Mouse (Mus musculus) gastrocnemius, postnatal 25 days (tissue): Measurements from ENCODE around the gene March5. TPM values are rescaled to one million over a fixed set of nuclear protein-coding genes. Genes with fewer than 3 reads are reported as not detected.
"Not testable (repeated sequence)": the region's sequence is repeated elsewhere in the genome, so short reads cannot be mapped to it uniquely, and the experiment has no call there.

Source experiments
- DNase-seq: peaks from one replicate; pipeline ENCODE4 v3.0.0; 2022
- long read RNA-seq, 2 experiments: library from polyadenylated mRNA; stranded (forward); transcript quantifications; one replicate each; pipeline ENCODE4 v2.0.0; 2021
- total RNA-seq, 2 experiments: library from RNA; stranded (reverse); gene quantifications; 1 replicate in 1 of 2; 2 replicates in 1 of 2; pipeline ENCODE4 v1.2.3; 2021

The March5 gene
- total RNA-seq, result 10 to 100 TPM; 70.3 to 72.6 TPM
- long read RNA-seq, experiment 1, transcript March5-201 (6 exons, 1,809 nt), result major isoform, 94 of 118 reads
- long read RNA-seq, experiment 1, partial matches to known transcripts, result 4 of 118 reads
- long read RNA-seq, experiment 1, other reads (novel, unspliced or antisense), result 18 of 118 reads
- long read RNA-seq, experiment 2, transcript March5-201 (6 exons, 1,809 nt), result major isoform, 99 of 118 reads
- long read RNA-seq, experiment 2, partial matches to known transcripts, result 2 of 118 reads
- long read RNA-seq, experiment 2, other reads (novel, unspliced or antisense), result 16 of 118 reads

DNA sequence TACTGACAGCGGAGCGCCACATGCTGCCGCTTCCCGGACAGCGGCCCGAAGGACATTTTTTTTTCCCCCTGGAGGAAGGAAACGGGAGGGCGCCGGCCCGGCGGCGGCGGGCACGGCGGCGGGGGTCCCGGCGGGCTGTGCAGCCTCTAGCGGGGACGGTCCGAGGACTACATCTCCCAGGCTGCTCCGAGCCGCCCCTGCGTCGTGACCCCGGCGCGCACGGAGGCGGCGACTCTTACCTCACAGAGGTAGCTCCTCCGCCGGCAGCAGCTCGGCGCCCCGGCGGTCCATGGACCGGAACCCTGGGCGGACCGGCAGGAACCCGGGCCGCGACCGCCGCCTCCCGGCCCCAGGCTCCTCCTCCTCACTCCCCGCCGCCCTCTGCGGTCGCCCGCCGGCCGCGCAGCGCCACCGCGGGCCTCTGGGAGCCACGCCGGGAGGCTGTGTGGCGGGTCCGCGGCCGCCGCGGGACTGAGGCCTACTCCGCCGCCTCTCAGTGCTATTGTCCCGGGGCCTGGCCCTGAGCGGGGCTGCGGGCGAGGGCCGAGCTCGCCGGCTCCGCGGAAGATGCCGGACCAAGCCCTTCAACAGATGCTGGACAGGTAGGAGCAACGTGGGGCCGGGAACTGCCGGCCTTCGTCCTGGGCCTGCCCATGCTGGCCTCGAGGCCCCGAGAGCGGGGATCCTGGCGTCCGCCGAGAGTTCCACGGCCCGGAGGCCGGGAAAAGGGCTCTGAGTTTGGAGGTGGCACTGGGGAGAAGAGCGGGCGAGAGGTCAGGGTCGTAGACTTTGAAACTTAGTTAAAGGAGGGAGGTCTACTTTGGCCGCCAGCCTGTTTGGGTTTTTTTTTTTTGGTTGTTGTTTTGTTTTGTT is at the start of gene March5:
Gene March5 (plus strand): TSS at position 241 of the 873 bp plus-strand sequence.
- DNase-seq, result peak; percentile 92

DNA sequence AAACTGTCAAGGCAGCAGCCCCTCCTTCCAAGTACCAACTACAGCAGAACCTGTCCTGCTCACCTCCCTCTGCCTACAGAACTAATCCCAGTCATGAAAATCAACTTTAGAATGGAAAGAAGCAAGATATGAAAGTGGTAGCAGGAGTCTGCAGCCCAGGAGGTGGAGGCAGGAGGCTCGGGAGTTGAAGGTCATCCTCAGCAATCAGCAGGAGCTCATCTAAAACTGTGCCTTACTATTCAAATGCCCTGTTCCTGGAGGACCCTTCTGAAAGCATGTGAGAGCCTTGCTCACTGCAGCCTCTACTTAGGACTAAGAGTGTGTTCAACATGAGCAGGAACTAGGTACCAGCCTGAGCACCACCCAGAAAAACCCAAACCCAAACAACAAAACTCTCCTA is 35.2 kb upstream of the March5 start:
- DNase-seq, result no peak

DNA sequence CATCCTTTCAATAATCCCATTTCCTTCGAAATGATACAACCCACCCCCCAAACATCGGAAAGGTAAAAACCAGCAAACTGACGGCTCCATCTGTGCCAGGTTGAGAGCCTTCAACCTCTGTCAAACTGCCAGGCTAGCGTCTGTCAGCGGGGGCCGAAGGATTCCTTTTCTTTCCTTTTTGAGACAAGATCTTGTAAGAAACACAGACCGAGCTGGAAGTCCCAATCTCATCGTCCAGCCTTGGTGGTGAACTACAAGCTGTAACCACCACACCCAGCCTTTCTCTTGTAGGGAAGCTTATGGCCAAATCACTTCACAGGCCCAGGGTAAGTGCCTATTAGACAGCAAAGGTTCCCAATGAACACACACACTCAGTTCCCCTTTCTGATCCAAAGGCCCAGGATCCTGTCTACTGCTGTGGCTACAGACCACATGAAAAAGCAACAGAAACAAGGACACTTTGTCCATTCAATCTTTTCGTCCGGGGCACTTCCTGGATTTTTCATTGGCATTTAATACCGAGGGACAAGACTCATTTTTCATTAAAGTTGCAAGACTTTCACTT is 34.7 kb upstream of the March5 start:
- DNase-seq, result no peak

DNA sequence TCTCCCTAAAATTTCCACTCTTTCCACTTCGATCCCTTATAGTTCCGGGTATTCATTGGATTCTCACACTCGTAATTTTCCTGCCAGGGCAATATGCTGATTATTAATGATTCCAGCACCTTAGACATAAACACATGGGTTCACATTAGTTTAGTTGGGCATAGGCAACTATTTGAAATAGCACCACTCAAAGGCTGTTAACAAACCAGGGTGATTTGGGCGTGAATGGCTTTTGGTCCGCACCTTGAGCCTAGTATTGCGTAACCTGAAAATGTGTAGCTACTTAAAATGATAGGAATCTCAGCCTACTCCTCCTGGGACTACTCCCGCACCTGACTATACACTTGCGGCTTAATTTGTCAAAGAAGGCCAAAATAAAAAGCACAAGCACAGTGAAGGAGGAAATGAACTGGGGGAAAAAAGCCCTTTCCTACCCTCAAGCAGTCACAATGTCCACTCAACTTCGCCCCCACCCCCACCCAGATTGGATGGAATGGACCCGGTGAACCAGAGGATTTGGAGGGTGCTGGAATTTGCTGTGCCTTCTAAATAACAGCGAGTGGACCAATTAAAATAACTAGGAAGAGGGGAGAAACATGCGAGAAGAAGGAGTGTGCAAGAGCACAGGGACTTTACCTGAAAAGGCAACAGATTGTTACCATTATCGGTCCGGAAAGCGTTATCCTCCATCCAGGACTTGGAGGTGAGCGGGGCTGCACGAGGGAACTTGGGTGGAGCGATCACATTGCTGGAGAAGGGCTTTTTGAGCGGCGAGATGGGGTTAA is 33.8 kb upstream of the March5 start:
- DNase-seq, result no peak

DNA sequence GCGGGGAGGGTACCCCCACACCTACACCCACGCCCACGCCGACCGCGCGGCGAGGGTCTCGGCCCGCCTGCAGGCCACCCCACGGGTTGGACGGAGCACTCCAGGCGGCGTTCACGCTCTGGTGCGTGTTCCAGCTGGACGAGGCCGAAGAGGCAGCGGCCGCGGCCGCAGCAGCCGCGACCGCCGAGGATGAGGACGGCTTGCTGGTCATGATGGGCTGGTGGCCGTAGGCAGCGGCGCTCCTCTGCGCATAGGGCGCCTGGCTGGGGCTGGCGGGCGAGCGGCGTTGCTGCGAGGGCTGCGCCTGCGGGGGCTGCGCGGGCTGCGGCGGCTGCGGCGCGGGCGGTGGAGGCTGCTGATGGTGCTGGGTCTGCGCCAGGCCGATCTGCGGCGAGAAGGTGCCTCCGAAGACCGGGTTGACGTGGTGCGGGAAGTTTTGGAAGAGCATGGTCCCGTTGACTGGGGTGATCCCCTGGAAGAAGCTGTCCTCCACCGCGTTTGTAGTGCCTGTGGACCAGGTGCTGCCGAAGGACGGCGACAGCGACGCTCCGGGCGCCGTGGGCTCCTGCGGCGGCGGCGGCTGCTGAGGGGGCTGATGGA is 33.1 kb upstream of the March5 start:
- peak; percentile 11 for DNase-seq

DNA sequence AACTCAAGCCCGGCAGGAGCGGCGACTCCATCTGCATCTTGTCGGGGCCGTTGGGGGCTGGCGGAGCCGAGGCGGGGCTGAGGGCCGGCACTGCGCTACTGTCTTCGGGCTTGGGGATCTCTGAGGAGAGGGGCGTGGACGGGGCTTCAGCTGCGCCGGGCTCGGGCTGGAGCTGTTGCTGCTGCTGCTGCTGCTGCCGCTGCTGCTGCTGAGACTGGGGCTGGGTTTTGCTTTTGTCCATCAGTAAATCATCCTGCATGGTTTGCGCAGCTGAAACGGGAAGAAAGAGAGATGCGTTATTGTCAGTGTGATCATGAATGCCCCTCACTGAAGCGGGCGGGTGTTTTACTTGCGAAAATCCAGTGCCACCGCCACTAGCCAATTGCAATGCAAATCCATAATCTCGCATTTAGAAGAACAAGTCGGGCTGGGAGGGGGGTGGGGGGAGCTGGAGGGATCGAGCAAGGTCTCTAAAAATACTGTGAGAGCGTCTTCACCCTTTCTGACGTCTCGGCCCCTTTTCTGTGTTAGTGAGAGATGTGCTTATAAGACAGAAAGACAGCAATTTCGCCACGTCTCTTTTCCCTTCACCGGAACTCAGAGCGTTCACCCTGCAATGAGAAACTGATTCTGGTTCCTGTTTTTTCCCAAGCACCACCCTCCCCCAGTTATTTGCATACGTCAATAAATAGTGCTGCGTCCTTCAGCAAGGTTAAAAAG is 32.5 kb upstream of the March5 start:
- peak; percentile 47 for DNase-seq

DNA sequence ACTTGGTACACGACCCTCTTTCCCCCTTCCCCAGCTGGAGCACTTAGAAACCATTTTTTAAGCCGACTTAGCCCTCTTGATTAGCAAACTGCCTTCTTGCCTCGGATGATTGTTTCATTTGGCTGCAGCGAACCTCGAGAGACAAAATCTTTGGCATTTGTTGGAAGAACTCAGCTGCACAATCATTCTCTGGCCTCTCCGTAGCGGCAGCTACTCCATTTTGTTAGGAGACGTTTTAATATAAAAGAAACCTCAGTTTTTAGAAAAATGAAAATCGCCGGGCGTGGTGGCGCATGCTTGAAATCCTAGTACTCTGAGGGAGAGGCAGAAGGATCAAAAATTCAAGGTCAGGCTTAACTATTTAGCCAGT is 31.9 kb upstream of the March5 start:
- no peak for DNase-seq

DNA sequence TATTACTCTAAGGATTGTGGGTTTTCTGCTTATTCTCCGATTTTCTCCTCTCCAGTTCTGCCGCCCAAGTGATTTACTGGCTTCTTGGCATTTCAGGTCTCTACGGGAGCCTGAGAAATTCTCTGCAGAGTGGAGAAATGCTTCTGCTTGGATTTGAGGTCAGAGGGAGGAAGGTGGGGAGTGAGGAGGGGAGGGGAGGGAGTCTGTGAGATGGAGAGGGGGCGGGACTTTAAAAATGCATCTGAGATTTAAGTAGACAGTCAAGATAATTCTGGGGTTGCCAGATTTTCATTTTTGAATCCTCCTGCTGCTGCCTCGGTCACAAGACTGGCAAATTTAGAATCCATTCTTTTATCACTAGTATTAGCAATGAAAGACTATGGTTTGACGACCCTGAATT is 31.4 kb upstream of the March5 start:
- no peak for DNase-seq

DNA sequence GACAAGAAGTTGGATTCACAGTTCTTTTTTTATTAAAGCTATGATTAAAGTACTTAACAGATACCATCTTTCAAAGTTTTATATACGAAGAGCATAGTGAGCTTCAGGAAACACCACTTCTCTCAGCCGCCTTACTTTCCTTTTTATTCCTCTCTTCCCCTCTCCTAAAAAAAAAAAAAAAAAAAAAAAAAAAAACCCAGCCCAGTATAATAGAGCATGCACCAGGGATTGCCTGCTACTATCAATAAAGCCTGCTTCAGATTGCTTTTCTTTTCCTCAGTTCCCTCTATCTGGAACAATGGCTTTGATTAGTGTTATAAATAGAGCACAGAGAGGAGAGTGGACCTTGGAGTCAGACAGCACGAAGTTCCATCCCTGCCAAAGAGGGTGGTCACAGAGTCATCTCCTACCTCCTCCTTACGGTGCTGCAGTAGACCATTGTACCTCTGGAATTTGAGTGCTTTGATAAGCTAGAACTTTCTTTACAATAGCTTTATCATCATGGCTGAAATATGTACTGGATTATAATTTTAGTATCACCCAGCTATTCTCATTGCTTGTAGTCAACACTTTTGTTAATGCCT is 30.4 kb upstream of the March5 start:
- DNase-seq, result no peak

DNA sequence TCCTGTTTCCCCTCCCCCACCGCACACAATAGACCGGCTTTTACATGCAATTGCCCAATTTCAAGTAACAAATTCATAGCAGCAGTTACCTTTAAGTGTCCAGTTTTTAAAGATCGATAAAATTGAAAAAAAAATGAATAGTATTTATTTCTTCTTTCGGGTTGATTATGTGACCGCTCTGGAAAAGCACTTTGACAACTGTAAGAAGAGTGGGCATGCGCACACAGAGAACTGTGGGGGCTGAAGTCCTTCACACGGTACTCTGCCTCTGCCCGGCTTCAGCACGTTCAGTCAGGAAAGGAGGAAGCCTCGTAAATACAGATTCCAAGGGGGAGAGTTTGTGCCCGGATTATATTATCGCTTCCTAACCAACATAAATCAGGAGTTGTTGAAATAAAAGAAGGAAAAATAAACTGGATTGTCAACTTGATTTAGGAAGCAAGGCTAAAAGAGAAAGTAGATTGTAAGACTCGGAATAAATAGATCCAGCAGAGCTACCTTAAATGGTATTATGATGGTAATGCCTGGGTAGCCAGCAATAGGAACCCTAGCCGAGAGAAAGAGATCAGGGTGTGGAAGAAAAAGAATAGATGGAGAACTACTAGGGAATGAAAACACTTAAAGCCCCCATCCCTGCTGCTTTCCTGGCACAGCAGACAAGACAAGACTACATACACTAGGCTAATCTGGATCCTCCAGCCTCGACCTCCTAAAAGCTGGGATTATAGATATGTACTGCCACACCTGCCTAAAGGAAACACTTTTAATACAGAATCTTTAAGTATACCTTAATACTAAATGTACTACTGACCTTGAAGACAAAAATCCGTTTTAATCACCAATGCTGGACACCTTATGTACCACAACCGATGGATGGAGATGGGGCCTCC is 29.3 kb upstream of the March5 start:
- peak; percentile 44 for DNase-seq

DNA sequence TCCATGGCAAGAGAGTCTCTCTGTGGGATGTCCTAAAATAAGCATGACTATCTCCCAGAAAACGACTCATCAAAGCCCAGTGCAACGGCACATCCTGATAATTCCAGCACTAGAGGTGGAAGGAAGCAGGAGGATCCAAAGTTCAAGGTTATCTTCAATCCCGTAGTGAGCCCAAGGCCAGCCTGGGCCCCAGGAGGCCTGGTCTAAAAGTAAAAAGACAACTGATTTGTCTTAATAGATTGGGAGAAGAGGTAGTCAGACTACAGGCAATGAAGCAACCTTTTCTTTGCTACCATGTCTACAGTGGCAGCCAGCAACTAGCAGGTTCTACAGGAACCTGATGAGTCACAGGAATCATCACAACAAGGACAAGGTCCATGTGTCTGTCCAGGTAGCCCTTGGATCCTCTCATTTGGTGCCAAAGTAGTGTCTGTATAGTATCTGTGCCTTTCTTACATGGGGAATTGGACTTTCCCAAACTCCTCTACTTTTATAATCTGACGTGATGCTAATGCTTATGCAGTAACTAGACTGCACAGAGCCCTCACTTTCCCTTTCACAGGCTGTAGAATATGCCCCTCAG is 18.9 kb upstream of the March5 start:
- no peak for DNase-seq

DNA sequence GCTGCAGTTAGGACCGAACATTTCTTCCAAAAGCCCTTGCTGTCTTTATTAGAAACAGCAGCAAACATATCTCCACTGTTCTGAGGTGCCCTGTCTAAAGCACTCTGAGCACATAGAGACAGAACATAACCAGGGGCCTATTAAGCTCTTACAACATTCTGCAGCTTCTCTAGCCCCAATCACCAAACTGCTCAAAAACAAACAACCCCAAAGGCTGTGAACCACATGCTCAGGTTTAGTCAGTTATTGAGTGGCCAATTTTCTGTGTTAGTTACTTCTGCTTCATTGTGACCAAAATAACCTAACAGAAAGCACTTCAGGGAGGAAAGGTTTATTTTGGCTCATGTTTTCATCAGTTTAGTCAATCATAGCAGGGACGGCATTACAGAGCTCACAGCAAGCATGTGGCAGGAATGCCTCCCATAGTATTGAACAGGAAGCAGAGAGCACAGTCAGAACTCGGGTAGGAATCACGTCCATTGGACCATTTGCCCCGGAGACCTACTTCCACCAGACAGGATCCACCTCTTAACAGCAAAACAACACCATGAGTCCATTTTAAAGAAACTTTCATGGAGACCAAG is 14.8 kb upstream of the March5 start:
- no peak for DNase-seq

DNA sequence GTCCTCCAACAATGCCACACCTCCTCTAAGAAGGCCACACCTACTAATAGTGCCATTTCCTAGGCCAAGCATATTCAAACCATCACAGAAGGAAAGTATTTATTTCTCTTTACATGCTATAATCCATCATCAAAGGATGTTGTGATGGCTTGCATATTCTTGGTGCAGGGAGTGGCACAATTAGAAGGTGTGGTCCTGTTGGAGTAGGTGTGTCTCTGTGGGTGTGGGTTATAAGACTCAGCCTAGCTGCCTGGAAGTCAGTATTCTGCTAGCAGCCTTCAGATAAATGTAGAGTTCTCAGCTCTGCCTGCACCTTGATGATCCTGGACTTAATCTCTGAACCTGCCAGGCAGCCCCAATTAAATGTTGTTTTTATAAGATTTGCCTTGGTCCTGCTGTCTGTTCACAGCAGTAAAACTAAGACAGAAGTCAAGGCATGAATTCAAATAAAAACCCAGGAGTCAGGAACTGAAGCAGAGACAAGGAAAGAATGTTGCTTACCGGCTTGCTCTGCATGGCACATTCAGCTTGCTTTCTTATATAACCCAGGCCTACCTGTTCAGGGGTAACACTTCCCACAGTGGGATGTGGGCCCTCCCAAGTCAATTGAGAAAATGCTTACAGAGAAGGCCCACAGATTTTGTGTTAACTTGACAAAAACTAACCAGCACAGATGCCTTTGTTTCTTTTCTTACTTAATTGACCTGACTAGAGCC is 9.0 kb upstream of the March5 start:
- DNase-seq, result no peak

DNA sequence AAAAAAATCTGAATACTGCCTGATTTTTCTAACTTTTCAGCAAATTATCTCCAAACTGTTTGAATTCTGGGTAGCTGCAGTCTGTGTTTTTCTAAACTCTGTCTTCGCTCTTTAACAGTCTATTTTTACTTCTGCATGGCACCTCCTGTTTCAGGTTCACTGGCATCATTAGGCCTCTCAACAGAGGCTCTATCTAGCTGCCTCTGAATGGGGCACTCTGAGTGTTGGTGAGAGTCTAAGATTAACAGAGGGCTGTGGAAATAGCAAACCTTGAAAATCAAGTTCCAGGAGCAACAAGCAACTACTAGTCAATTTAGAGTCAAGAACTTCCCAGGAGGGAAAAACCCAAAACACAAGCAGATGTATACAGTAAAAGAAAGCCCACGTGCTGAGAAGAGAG is 7.5 kb upstream of the March5 start:
- DNase-seq, result no peak

DNA sequence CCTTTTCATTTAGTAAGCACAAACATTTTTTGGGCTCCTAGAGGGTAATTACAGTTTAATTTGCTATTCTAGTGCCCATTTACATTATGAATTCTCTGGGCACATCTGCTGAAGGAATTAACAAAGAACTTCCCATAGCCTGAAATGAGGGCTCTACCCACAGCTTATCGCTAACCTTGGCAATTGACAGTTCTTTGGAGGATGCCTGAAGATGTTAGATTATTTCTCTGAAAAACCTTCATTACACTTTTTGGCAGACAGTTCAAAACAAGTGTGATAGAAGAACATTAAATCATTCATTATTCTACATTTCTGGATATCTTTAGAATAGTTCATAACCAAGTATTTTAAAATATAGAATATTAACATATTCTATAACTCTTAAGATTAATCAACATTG is 4.0 kb upstream of the March5 start:
- DNase-seq, result no peak

DNA sequence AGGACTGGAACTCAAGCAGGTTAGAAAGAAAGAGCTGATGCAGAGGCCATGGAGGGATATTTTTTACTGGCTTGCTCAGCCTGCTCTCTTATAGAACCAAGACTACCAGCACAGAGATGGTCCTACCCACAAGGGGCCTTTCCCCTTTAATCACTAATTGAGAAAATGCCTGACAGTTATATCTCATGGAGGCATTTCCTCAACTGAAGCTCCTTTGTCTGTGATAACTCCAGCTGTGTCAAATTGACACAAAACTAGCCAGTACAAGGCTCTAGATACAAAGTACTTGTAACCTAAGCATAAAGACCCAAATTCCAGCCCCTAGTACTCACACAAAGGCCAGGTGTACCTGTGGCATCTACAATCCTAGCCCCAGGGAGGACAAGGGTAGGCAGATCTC is 2.2 kb upstream of the March5 start:
- not testable (repeated sequence) for DNase-seq

DNA sequence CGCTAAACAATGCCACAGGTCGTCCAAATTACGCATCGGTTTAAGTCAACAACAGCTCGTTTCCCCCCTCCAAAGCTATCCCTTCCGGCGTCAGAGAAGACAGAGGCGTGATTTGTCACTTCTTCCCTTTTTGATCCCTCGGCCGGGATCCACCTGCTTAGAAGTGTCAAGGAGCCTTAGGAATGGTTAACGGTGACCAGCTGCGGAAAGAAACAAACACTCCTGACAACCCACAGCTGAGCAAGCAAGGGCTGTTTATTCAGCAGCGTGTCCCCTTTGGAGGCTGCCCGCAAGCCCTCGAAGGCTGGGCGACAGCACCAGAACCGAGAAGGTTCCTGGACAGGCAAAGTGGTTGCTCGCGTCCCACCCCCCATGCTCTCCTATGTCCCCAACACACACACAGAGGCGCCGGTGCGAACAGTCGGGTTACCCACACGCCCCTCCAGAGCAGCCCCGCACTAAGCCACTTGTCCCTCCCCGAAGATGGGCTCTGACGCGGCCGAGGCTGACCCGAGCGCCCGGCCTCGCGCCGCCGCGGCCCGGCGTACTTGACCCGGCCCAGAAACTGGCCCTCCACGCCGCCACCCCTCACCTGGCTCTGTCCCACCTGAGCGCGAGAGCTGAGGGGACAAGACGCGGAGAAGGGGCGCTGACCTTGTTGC is 571 bp upstream of the March5 start:
- DNase-seq, result no peak
